Mouse (Mus musculus): ENCODE measurements at regions not wholly inside any gene's neighbourhood (a gene's known extent, or its start where the extent isn't known, plus 50 kb on each side); places are given as distances from the start of the nearest gene placed in this dataset.

DNA sequence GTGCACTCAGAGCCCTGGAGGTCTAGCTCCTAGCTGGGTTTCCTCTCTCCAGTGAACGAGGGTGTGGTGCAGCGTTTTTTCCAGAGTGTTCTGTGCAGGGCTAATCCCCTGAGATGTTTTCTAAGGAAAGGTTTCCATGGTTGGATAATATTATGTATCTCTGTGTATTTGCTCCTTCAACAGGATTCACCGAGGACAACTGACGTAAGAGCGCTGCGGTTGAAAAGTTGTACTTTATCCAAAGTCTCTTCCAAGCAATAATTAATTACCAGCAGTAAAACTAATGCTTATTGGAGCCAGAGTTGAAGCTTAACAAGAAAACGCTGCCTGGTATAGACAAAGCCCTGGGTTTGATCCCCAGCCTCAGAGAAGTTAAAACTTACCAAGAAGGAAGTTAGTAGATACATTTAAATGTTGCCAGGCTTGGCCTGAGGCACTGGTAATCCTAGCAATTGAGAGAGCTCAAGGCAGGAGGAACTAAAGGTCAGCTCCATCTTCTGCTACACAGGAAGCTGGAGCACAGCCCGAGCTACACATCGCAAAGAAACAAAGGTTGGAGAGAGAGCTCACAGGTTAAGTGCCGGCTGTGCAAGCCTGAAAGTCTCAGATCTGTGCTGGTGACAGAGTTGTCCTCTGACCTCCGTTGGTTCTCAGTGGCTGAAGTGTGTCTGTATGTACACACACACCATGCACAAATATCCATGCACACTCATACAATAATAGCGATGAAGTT is 51.2 kb upstream of the Rap1b start:
- peak; percentile 24 for DNase-seq (ENCODE audit: low spot score)

DNA sequence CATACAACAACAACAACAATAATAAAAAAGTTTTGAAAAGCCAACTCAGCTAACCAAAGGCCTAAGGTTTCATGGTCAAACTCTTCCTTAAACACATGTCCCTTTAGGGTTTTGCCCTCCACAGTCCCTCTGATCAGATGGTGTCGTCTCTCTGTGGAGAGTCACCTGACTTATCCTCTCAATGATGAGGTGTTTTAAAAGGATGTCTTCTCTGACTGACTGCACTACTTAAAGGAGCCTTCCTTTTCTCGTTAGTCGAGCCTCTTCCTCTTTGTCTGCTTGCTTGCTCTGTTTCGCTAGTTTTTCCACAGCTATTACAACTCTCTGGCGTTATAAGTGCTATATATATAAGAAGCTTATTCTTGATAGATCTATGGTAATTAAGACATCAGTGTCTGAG is 51.9 kb upstream of the Rap1b start:
- DNase-seq (ENCODE audit: low spot score), result no peak

DNA sequence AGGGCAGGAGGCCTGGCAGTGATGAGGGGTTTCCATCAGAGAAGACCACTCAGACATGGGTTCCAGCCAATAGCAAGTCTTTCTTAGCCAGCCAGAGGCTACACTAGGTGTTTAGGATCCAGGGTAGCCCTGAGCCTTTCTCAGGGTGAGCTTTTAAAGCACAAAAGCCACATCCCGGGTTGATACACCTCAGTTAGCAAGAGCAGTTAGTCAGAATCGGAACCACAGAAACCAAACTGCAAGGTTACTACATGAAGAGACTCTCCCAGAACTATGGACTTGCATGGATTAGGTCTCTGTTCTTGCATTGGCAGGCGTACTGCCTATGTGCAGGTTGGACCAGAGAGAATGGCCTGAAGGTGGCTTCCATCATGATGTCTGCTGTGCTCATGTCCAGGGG is 52.6 kb upstream of the Rap1b start:
- no peak for DNase-seq (ENCODE audit: low spot score)

DNA sequence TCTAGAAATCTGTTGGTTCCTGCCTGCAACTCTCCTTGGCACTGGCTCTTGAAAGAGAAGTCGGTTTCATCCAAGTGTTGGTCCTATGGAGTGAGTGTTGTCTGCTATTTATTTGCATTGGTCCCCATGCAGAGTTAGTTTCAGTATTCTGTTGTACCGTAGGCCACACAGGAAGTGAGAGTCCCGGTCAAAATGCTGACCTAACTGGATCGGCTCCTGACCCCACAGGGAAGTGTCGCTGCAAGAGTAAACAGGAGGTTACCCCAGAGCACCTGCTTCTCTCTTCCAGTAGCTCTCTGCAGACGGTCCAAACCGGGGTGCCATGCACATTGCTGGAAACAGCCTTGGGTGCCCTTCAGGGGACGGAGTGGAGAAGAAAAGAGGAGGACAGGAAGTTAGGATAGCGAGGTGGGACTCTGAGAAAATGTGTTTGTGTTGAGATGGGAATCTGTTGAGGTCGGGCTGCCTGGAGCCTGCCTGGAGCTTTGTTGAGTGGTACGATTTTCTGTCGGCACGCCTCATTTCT is 53.6 kb upstream of the Rap1b start:
- no peak for DNase-seq (ENCODE audit: low spot score)

DNA sequence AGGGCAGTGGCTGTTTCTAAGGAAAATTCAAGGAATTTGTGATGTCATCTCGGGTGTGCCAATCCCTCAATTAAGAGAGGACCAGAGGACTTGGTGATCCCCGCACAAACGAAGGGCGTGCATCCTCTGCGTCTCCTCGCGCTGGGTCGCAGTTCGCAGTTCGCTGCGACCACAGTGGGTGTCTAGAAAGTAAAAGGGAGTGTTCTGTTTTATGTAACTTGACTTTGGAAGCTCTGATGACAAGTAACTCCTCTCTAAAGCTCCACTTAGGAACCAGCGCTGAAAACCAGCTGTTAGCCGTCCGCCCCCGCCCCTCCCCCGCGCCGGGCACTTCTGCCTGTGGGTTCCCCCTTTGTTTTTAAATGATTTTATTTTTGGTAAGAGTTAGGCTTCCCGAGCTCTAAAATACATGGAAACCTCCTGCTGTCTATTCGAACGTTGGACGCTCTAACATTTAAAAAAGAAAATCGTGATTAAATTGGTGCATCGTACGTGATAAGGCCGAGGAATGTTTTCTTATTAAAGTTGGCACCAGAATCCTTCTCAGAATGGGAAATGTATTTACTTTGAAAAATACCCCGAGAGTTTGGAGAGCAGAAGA is 59.9 kb upstream of the Rap1b start:
- DNase-seq (ENCODE audit: low spot score), result no peak

DNA sequence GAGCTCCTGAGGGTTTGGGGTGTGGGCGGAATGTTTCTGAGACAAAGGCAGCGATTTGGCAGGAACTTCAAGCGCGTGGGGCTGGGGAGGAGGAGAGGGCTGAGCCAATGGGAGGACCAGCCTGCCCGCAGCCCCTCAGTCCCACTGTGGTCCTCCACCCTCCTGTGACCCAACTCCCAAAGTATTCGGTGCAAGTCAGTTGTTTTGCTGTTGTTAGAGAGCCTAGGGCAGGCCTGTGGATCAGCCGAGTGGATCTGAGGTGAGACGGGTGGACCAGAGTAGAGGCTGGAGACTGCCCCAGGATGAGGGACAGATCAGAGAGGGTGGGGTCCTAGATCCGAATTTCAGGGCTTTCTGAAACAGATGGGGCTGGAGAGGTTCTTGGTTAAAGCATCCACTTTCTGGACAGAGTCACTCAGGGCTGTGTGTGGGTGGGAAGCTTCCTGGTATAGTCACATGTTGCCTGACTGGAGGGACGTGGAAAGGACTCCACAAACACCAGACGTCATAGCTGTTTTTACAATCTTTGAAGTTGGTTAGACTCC is 60.5 kb upstream of the Rap1b start:
- peak; percentile 76 for DNase-seq (ENCODE audit: low spot score)

DNA sequence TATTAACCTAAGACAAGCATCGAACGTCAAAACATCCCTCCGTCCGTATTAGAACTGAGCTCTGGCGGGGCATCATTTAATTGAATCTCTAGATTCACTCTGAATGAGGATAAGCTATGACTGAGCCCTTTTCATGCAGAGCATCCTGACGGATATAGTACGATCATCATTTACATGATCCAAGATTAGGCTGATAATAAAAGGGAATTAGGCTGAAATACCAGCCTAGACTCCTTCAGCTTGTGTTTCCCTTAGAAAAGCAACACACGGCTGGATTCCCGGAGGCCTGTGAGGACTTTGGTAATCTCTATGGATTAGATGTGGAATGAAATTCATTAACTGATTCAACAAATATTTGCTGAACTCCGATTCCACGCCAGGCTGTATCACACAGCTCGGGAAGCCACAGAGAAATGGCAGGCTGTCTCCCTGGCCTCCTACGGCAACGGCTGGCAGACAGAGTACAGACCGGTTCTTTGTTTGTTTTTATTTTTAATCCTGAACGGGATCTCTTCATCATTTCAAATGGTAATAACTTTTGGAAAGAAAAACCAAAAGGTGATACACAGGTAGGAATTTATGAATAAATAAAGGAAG is 62.3 kb upstream of the Rap1b start:
- DNase-seq (ENCODE audit: low spot score), result no peak

DNA sequence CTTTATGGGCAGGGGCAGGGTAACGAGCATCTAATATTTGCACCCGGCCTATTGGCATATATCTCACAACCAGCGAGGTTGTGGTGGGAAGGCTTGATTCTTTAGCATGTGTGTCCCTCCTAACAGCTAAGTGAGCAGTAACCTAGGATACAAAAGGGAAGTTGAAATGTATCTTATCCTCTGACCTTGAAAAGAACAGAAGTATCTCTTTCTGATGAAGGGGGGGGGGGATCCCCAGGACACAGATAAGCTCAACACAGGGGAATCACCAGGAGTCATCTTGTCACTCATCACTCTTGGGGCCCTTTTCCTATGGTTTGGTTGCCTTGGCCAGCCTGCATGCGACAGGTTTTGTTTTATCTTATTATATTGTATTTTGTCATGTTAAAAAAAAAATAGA is 63.3 kb upstream of the Rap1b start:
- DNase-seq (ENCODE audit: low spot score), result no peak

DNA sequence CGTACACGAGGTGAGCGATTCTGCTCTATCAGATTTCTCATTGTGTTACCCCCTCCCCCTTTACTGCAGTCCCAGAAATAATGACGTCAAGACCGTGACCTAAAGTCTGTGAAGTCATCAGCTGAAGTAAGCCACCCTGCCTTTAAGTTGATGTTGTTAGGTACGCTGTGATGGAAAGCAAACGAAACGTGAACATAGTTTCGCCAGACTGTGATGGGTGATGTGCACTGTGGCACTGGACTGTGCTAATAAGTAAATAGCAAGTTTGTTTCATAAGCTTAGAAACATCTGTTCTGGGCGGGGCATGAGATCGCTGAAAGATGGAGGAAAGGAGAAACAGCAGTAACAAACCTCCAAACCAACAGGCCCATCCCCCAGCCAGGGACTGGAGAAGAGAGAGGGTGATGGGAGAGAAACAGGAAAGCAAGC is 64.0 kb upstream of the Rap1b start:
- DNase-seq (ENCODE audit: low spot score), result peak; percentile 38

DNA sequence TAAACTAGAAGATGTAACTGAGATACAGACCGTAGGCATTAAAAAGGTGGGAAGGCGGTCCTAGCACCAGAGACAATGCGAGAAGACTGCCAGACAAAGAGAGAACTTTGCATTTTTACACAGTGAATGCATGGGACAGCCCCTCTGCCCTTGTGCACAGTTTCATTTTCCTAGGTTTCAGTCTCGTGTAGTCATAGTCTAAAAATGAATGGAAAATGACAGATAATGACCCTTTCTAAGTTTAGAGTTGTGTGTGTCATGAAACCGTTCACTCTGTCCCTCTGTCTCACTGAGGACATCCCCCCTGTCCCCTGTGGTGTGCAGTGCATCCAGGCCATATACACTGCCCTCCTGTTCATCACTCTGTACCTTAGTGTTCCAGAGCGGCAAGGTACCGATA is 64.6 kb upstream of the Rap1b start:
- no peak for DNase-seq (ENCODE audit: low spot score)

DNA sequence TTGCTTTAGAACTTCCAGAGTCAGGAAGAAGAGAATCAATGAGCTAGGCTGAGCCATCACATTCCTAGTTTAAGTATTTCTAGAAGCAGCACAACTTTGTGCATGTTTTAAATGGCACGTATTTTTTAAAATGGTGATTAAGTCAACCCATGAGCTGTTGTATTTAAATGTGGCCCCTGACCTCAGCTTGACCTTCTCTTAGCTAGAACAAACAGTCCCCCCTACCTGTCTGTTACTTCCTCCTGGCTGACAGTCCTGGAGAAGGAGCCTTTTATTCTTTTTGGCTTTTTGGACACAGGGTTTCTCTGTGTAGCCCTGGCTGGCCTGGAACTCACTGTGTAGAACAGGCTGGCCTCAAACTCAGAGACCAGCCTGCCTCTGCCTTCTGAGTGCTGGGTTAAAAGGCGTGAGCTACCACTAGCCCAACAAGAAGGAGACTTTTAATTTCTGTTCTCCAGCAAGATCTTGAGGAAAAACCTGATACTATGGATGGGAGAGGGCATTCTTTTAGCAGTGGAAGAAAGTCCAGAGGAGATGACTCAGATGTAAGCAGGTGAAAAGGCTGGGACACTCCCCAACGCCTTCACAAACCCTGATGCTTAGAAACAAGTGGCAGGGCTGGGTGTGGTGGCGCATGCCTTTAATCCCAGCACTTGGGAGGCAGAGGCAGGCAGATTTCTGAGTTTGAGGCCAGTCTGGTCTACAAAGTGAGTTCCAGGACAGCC is 69.3 kb upstream of the Rap1b start:
- DNase-seq (ENCODE audit: low spot score), result no peak

DNA sequence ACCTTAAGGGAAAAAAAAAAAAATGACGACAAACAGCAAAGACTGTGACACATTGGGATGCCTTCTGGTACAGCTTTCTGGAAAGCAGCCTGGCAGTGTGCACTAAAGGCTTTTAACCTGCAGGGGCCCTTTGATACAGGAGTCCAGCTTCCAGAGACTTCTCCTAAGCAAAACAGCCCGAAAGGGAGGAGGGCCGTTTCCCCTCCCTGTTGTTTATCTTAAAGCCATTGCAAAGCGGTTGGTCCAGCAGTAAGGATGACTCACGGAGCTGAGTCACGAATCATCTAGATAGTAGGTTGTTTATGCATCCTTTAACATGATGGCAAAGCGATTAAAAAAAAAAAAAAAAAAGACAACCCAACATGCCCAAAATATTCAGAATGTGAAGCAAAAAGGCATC is 70.4 kb upstream of the Rap1b start:
- DNase-seq (ENCODE audit: low spot score), result no peak

DNA sequence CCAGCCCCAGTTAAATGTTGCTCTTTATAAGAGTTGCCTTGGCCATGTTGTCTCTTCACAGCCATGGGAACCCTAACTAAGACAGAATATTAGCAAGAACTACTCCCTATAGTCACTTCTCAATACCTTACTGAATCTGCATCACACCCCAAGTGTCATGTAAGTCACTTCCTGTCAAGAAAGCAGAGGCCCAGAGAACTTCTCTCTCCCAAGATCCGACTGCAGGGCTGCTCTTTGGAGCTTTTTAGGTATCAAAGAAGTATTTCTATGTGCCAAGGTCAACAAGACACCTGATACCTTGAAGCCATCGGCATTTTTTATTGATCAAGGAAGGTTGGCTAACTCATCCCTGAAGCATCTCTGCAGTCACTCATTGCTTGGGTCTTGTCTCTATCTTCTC is 72.0 kb upstream of the Rap1b start:
- no peak for DNase-seq (ENCODE audit: low spot score)

DNA sequence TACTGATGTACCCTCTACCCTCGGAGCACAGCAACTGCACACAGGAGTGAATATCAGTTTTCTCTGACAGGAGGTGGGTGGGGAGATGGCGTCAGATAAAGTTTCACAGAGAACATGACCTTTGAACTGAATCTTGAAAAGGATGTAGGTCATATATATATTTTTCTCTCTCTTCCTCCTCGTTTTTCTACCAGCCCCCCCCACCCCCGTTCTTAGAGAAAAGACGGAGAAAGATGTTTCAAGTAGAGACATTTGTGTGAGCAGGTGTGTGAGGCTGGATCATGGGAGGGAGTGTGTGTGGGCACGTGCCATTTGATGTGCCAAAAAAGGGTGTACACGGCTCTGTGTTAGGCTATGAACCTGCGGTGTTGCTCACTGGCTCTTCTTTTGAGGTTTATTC is 72.8 kb upstream of the Rap1b start:
- no peak for DNase-seq (ENCODE audit: low spot score)

DNA sequence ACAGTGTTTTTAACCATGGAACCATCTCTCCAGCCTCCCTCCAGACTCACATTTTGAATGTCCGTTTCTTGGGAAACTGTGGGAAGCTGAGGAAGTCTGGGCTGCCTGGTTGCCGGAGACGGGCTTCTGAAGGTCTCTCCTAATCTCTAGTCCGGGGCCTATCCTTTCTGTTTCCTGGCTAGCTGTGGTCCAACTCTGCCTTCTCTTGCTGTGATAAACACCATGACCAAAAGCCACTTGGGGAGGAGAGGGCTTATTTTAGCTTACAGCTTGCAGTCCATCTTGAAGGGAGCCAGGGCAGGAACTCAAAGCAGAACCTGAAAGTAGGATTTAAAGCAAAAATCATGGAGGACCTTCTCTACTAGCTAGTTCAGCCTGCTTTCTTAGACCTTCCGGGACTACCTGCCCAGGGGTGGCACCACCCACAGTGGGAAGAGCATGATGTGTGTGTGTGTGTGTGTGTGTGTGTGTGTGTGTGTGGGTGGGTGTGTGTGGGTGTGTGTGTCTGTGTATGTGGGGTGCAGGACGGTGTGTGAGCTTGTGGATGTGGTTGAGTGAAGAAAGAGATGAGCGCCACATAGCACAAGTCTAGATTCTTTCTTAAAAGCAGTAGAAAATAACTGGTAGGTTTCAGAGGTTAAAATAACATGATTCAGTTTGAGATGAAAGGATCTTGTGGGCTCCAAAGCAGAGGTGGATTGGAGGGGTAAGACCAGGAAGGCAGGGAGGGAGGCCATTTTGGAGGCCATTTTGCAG is 73.5 kb upstream of the Rap1b start:
- DNase-seq (ENCODE audit: low spot score), result no peak

DNA sequence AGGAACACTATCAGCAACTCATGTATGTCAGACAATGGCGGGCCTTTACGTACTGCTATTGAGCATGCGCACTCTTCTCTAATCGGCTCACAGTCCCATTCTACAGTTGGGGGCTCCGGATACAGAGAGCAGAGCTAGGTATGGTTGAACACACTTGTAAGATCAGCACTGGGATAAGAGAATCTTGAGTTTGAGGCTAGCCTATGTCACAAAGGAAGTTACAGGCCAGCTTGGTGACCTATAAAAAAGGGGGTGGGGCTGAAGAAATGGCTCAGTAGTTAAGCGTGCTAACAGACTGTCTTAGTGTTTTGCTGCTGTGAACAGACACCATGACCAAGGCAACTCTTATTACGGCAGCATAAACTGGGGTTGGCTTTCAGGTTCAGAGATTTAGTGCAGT is 79.4 kb upstream of the Rap1b start:
- DNase-seq (ENCODE audit: low spot score), result peak; percentile 19

DNA sequence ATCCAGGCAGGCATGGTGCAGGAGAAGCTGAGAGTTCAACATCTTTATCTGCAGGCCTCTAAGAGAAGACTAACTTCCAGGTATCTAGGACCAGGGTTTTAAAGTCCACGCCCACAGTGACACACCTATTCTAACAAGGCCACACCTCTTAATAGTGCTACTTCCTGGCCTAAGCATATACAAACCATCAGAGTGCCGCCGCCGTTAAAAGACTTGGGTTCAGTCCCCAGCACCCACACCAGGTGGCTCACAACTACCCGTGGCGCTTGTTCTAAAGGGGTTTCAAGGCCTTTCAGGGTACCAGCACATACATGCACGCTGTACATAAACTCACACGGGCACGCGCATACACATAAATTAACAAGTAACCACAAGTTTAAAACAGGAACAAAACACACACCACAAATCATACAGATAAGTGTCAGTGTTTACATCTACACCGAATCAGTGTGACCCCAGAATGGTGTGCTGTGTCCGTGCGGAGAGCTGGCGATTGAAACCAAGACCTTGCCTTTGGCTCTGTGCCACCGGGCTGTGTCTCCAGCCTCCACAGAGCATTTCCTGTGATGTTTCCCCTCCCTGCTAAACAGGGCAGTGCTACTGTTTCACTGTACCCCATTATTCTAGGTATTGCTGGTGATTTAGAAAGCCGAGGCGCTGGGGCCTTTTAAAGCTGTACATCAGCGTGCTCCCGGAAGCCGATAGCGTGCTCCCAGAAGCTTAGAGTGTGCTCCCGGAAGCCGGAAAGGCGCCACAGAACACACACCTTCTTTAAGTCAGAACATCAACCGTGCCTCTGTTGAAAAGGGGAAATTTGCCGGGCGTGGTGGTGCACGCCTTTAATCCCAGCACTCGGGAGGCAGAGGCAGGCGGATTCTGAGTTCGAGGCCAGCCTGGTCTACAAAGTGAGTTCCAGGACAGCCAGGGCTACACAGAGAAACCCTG is 80.0 kb upstream of the Rap1b start:
- DNase-seq (ENCODE audit: low spot score), result no peak

DNA sequence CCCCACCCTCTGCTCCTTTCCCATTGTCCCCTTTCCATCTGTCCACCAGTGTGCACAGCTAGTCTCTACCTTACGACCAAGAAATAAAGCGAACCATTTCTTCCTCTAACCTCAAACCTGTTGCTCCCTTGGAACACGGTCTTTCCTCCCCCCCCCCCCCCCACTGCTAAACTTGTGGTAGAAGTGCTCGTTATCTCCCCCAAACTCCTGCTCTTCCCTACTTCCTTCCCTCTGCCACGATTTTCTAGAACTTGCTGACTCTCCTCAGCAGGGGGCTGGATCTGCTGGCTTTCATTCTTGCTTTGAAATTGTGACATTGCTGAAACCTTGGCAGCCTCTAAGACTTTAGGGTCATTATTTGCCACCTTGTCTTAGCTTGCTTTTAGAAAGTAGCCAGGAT is 83.2 kb upstream of the Rap1b start:
- DNase-seq (ENCODE audit: low spot score), result no peak

DNA sequence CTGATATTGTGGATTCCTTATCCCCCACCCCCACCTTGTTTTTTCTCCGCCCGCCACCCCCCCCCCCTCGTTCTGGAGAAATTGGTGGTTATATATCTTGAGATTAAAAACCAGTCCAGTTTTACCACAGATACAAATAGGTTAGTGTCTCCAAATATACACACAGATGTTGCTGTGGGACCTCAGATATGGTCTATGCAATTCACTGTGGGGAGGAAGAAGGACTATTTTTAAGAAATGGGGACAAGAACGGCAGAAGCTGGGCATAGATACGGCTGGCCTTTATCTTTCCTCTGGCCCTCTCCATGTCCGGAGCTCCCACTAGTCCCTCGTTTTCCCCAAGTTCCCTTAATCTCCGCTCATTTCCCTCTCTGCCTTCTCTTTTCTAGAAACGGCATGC is 89.0 kb upstream of the Rap1b start:
- DNase-seq (ENCODE audit: low spot score), result no peak

DNA sequence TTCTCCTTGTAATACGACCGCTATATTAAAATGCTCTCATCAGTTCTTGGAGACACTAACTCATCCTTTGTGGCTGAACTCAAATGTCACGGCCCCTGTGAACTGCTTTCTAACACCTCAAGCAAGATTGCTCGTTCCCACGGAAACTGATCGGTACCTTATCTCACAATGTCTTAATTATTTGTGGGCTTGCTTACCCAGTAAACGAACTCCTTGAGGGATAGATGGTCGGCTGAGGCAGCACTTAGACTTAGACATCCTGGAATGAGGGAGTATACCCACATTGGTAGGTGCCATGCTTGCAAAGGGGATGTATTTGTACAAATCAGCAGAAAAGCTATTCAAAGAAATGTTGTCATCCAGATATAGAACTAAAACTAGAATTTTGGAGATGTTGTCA is 92.9 kb upstream of the Rap1b start:
- no peak for DNase-seq (ENCODE audit: low spot score)
